Mouse (Mus musculus) CH12.LX (cell line): Measurements from ENCODE around the gene Cep112. TPM values are rescaled to one million over a fixed set of nuclear protein-coding genes. Genes with fewer than 3 reads are reported as not detected.

Source experiments
- DNase-seq: peaks from one replicate; pipeline ENCODE4 v3.0.0-alpha.2; 2013; ENCODE audit errors: extremely low read depth
- H3K27ac ChIP-seq: 2 replicates; pipeline ENCODE4 v1.5.1; 2012; ENCODE audit warnings: low read depth, mild to moderate bottlenecking, control low read depth, moderate library complexity; ENCODE audit not compliant: insufficient read depth
- H3K27me3 ChIP-seq: replicated peaks from 2 replicates; pipeline ENCODE3; 2012; ENCODE audit warnings: inconsistent platforms
- H3K36me3 ChIP-seq, 2 experiments: replicated peaks in 1 of 2; 2 replicates each; pipeline versions ENCODE3 to v1.6.1; 2012; ENCODE audit warnings: inconsistent platforms in 1 of 2, low read length in 1 of 2, mild to moderate bottlenecking in 1 of 2, mixed read lengths in 1 of 2, moderate library complexity in 1 of 2; ENCODE audit not compliant: control insufficient read depth in 1 of 2, insufficient read depth in 1 of 2
- H3K4me1 ChIP-seq, 2 experiments: 2 replicates each; pipeline ENCODE4 v1.6.1; 2012; ENCODE audit warnings: inconsistent platforms in 1 of 2, moderate library complexity in 1 of 2; ENCODE audit not compliant: insufficient read depth in 2 of 2, control insufficient read depth in 1 of 2
- H3K4me2 ChIP-seq: 2 replicates; pipeline ENCODE4 v1.6.1; 2012; ENCODE audit warnings: low read depth, mild to moderate bottlenecking, control low read depth; ENCODE audit not compliant: poor library complexity, insufficient read depth, severe bottlenecking
- H3K4me3 ChIP-seq, 3 experiments: fragments of 150-350 bp in 1 of 3; sonication (generic) in 1 of 3; replicated peaks in 1 of 3; 2 replicates each; pipeline versions ENCODE3 to v1.5.1; 2011 to 2012; ENCODE audit warnings: low read depth in 2 of 3, low read length in 2 of 3, mild to moderate bottlenecking in 2 of 3, moderate library complexity in 2 of 3, control low read depth in 1 of 3, improper control_type of control experiment in 1 of 3, inconsistent platforms in 1 of 3, mixed read lengths in 1 of 3; ENCODE audit not compliant: poor library complexity in 1 of 3
- H3K79me2 ChIP-seq: replicated peaks from 2 replicates; pipeline ENCODE4 v1.6.1; 2012; ENCODE audit warnings: mild to moderate bottlenecking, moderate library complexity; ENCODE audit not compliant: control insufficient read depth, poor library complexity, insufficient read depth, severe bottlenecking; ENCODE audit errors: extremely low read depth
- H3K9ac ChIP-seq: 2 replicates; pipeline ENCODE4 v1.6.1; 2012; ENCODE audit warnings: low read depth, mild to moderate bottlenecking, control low read depth, moderate library complexity; ENCODE audit not compliant: insufficient read depth
- H3K9me3 ChIP-seq: replicated peaks from 2 replicates; pipeline ENCODE3; 2012; ENCODE audit warnings: low read length, inconsistent platforms, mixed read lengths
- BHLHE40 ChIP-seq: IDR thresholded peaks from 2 replicates; pipeline ENCODE4 v1.6.1; 2011; ENCODE audit warnings: mild to moderate bottlenecking, low read depth, low read length, improper control_type of control experiment
- CTCF ChIP-seq, 2 experiments: IDR thresholded peaks in 1 of 2; conservative IDR thresholded peaks in 1 of 2; 2 replicates each; pipeline ENCODE4 v1.5.1; 2011 to 2012; ENCODE audit warnings: low read depth in 2 of 2, low read length in 2 of 2, improper control_type of control experiment in 1 of 2, inconsistent platforms in 1 of 2, mild to moderate bottlenecking in 1 of 2, moderate library complexity in 1 of 2
- E2F4 ChIP-seq: IDR thresholded peaks from 2 replicates; pipeline ENCODE4 v1.6.1; 2011; ENCODE audit warnings: low read depth, low read length, improper control_type of control experiment; ENCODE audit not compliant: insufficient replicate concordance
- EP300 ChIP-seq: IDR thresholded peaks from 2 replicates; pipeline ENCODE4 v1.6.1; 2011; ENCODE audit warnings: low read length, improper control_type of control experiment
- ETS1 ChIP-seq: conservative IDR thresholded peaks from 2 replicates; pipeline ENCODE4 v1.6.1; 2012; ENCODE audit warnings: low read depth, mild to moderate bottlenecking, inconsistent platforms, low read length, improper control_type of control experiment, moderate library complexity
- IRF4 ChIP-seq: IDR thresholded peaks from 2 replicates; pipeline ENCODE4 v1.6.1; 2014; ENCODE audit warnings: low read depth, mild to moderate bottlenecking, inconsistent platforms, low read length, improper control_type of control experiment
- JUN ChIP-seq: IDR thresholded peaks from 2 replicates; pipeline ENCODE4 v1.6.1; 2011; ENCODE audit warnings: low read depth, mild to moderate bottlenecking, low read length, improper control_type of control experiment, moderate library complexity; ENCODE audit not compliant: insufficient read depth
- JUND ChIP-seq: conservative IDR thresholded peaks from 2 replicates; pipeline ENCODE4 v1.6.1; 2011; ENCODE audit warnings: low read depth, low read length, improper control_type of control experiment
- MAFK ChIP-seq: IDR thresholded peaks from 2 replicates; pipeline ENCODE4 v1.6.1; 2011; ENCODE audit warnings: low read length, improper control_type of control experiment; ENCODE audit not compliant: insufficient replicate concordance
- MAZ ChIP-seq: IDR thresholded peaks from 2 replicates; pipeline ENCODE4 v1.6.1; 2012; ENCODE audit warnings: low read depth, mild to moderate bottlenecking, inconsistent platforms, low read length, improper control_type of control experiment, moderate library complexity
- MEF2A ChIP-seq: IDR thresholded peaks from 2 replicates; pipeline ENCODE4 v1.6.1; 2014; ENCODE audit warnings: low read depth, mild to moderate bottlenecking, inconsistent platforms, low read length, improper control_type of control experiment, borderline replicate concordance
- NELFE ChIP-seq: IDR thresholded peaks from 2 replicates; pipeline ENCODE4 v1.6.1; 2011; ENCODE audit warnings: low read depth, low read length, improper control_type of control experiment
- POLR2AphosphoS2 ChIP-seq: IDR thresholded peaks from 2 replicates; pipeline ENCODE4 v1.6.1; 2011; ENCODE audit warnings: low read depth, low read length, improper control_type of control experiment
- RCOR1 ChIP-seq: conservative IDR thresholded peaks from 2 replicates; pipeline ENCODE4 v1.6.1; 2012; ENCODE audit warnings: low read depth, mild to moderate bottlenecking, inconsistent platforms, low read length, improper control_type of control experiment
- SIN3A ChIP-seq: IDR thresholded peaks from 2 replicates; pipeline ENCODE4 v1.6.1; 2012; ENCODE audit warnings: low read length, improper control_type of control experiment, inconsistent platforms
- TBP ChIP-seq: conservative IDR thresholded peaks from 2 replicates; pipeline ENCODE4 v1.6.1; 2011; ENCODE audit warnings: low read depth, low read length, improper control_type of control experiment
- TCF12 ChIP-seq: IDR thresholded peaks from 2 replicates; pipeline ENCODE4 v1.6.1; 2014; ENCODE audit warnings: low read depth, mild to moderate bottlenecking, inconsistent platforms, low read length, improper control_type of control experiment
- ZKSCAN1 ChIP-seq: IDR thresholded peaks from 2 replicates; pipeline ENCODE4 v1.6.1; 2012; ENCODE audit warnings: low read depth, inconsistent platforms, low read length, improper control_type of control experiment, borderline replicate concordance
- ZMIZ1 ChIP-seq: IDR thresholded peaks from 2 replicates; pipeline ENCODE4 v1.6.1; 2012; ENCODE audit warnings: low read depth, mild to moderate bottlenecking, inconsistent platforms, low read length, improper control_type of control experiment
- ZNF384 ChIP-seq: IDR thresholded peaks from 2 replicates; pipeline ENCODE4 v1.6.1; 2012; ENCODE audit warnings: low read depth, low read length, improper control_type of control experiment, inconsistent platforms
- dilution Hi-C: fragments of 300-500 bp; cut with MboI; formaldehyde crosslinking; loops from 2 replicates; pipeline ENCODE4 v1.14.3; 2020; ENCODE audit warnings: low sequenced_read_pairs; ENCODE audit not compliant: extremely low pct_unique_long_range_greater_than_20kb, extremely low pct_ligation_motif_present
- in situ Hi-C: fragments of 300-500 bp; cut with MboI; formaldehyde crosslinking; loops from 3 replicates; pipeline ENCODE4 v1.14.3; 2019; ENCODE audit warnings: low sequenced_read_pairs, low pct_ligation_motif_present, low pct_unique_long_range_greater_than_20kb, mixed read lengths
- polyA plus RNA-seq: library from polyadenylated mRNA; unstranded; fragments of >175 nt; gene quantifications from 2 replicates; pipeline ENCODE4 v1.2.1, GENCODE M21; 2012; ENCODE audit warnings: low read depth; ENCODE audit not compliant: insufficient read length
- total RNA-seq, 2 experiments: library from RNA; depleted of rRNA; stranded (reverse); fragments of 300-350 nt in 1 of 2; fragments of >200 nt in 1 of 2; gene quantifications; 2 replicates each; pipeline ENCODE4 v1.2.3; 2012 to 2014

Cep112 gene
- total and polyA plus RNA-seq, 3 experiments, result 0.93 to 1.4 (median 1.3) TPM

DNA sequence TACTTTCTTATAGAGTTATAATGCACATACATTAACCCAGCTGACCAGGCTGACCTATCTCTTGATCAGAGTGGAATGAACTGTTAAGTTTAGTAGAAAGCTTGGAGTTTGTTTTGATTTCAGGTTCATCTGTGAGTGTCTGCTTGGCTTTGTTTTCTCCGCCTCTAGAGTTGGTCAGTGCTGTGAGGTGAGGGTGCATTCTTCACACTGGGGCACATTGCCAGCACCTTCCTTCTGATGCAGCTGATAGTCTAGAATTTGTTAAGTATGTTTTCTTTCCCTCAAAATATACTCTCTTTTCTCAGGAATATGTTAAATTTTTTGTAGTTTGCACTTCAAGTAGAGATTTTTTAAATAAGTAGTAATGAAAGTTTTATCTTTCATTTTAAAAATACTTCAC is 51.2 kb downstream of the Cep112 start:
- in situ Hi-C loops, result no loop called here
- H3K9me3 ChIP-seq, result no peaks in the 10 kb centered on the region
- no peaks in the 10 kb centered on the region for H3K79me2 ChIP-seq
- H3K27me3 ChIP-seq, result no peaks in the 10 kb centered on the region
- TF ChIP-seq MAZ, result no peak
- TF ChIP-seq NELFE, result no peak
- no peak for TF ChIP-seq ZMIZ1
- no peak for TF ChIP-seq MEF2A
- no peak overlapping the region for H3K4me2 ChIP-seq
- no peak overlapping the region for H3K27ac ChIP-seq
- no peaks in the 10 kb centered on the region for H3K4me1 ChIP-seq
- H3K4me3 ChIP-seq, result no peak overlapping the region
- no peak for DNase-seq
- H3K9ac ChIP-seq, result no peak overlapping the region
- no peaks in the 10 kb centered on the region for H3K36me3 ChIP-seq
- dilution Hi-C loops, result no loop called here

DNA sequence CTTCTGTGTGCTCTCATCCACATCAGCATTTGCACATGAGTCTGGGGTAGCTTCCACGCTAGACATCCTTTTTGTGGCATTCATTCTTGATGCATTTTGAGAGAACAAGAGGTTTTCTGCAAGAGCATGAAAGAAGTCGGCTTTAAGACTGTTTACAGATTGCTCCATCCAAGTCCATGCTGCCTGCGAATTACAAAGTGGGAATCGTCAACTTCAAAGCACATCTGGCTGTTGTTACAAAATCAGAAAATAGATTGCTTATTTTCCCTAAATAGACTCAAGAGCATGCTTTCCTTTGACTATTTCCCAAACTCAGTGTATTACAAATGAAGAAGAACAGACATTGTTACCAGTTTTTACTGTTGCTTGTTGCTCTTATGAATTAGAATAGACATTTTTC is 59.0 kb downstream of the Cep112 start:
- Histone ChIP-seq H3K9ac (no peak overlapping the region), H3K4me2 (no peak overlapping the region), H3K79me2 (no peaks in the 10 kb centered on the region), H3K4me1 (peaks cover 0 to 23% of the 10 kb centered on the region in 2 experiments; a peak in 3 of 4 replicates), H3K27me3 (no peaks in the 10 kb centered on the region), H3K9me3 (no peaks in the 10 kb centered on the region), H3K4me3 (no peak overlapping the region), H3K27ac (no peak overlapping the region), H3K36me3 (no peaks in the 10 kb centered on the region)
- no peak for DNase-seq
- dilution Hi-C loops (no loop called here), in situ Hi-C loops (no loop called here)
- no peak for TF ChIP-seq RCOR1
- no peak for TF ChIP-seq IRF4
- TF ChIP-seq SIN3A, result no peak
- TF ChIP-seq ZNF384, result no peak
- TF ChIP-seq JUN, result no peak
- TF ChIP-seq CTCF (conservative IDR thresholded peaks at IDR 0.05 in 1 of 2, IDR thresholded peaks at IDR 0.05 in 1 of 2; ENCODE audit: low read depth in 2 of 2, low read length in 2 of 2), result no peak
- TF ChIP-seq POLR2AphosphoS2, result no peak
- TF ChIP-seq ZKSCAN1, result no peak
- no peak for TF ChIP-seq TBP
- no peak for TF ChIP-seq E2F4

DNA sequence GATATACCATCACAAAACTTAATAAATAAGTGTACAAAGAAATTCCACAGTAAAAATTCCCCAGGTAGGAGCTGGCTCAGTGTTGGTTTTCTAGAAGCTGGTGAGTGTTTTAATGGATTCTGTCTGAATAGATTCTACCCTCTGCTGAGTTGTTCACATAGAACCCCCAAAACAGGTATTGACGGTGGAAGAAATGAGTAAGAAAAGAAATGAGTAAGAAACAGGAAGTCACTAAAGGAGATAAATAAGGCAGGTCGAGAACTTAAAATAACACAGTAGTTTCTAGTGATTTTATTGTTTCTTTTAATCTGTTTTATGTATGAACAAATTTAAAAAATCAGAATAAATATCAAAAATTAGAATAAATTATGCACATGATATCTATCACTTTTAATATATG is 63.3 kb downstream of the Cep112 start:
- Histone ChIP-seq H3K27ac (no peak overlapping the region), H3K4me1 (peaks cover 2 to 48% of the 10 kb centered on the region in 2 experiments; a peak in 3 of 4 replicates)
- peak; percentile 78 for TF ChIP-seq ETS1
- TF ChIP-seq MAFK, result no peak
- peak; percentile 88; the same call in 1 of the 2 replicates for TF ChIP-seq MEF2A
- peak; percentile 97 for TF ChIP-seq EP300
- no peak for TF ChIP-seq TCF12
- TF ChIP-seq JUND, result peak; percentile 99
- TF ChIP-seq JUN, result peak; percentile 94
- peak; percentile 85 for TF ChIP-seq IRF4
- TF ChIP-seq BHLHE40, result peak; percentile 48
- TF ChIP-seq, all 38 proteins: peak for 7
- Histone ChIP-seq H3K36me3 (no peaks in the 10 kb centered on the region), H3K4me2 (no peak overlapping the region), H3K9me3 (no peaks in the 10 kb centered on the region), H3K79me2 (no peaks in the 10 kb centered on the region), H3K4me3 (no peak overlapping the region), H3K9ac (no peak overlapping the region), H3K27me3 (no peaks in the 10 kb centered on the region)
- dilution Hi-C loops, result no loop called here
- in situ Hi-C loops, result no loop called here
- DNase-seq, result peak; percentile 66
